Mouse (Mus musculus): ENCODE data around the gene Faap20.

The Faap20 gene

GRCm38 (mm10) chr4:155220213-155221100 is 29.1 kb upstream of the Faap20 start:
- DNase-seq (ENCODE audit: inconsistent age in 2 of 2, low spot score in 1 of 2): peak; percentile 47 to 79

DNA sequence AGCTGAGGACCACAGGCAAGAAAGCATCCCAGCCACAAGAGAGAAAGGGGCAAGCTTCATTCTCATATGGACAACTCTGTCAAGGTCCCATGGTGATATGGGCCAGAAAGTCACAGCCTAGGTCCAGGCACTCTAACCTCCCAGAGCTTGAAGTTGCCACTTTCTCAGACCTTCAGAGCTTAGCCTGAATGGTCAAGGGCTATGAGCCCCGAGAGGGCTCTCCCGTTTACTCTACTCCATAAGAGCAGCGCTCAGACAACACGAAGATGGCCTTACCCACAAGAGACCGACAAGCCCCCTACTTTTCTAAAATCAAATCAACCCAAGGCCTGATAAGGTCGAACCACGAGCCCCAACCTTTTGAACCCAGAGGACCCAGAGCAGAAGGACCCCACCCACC is 28.5 kb upstream of the Faap20 start:
- DNase-seq (ENCODE audit: inconsistent age in 2 of 2, low spot score in 1 of 2): no peak

DNA sequence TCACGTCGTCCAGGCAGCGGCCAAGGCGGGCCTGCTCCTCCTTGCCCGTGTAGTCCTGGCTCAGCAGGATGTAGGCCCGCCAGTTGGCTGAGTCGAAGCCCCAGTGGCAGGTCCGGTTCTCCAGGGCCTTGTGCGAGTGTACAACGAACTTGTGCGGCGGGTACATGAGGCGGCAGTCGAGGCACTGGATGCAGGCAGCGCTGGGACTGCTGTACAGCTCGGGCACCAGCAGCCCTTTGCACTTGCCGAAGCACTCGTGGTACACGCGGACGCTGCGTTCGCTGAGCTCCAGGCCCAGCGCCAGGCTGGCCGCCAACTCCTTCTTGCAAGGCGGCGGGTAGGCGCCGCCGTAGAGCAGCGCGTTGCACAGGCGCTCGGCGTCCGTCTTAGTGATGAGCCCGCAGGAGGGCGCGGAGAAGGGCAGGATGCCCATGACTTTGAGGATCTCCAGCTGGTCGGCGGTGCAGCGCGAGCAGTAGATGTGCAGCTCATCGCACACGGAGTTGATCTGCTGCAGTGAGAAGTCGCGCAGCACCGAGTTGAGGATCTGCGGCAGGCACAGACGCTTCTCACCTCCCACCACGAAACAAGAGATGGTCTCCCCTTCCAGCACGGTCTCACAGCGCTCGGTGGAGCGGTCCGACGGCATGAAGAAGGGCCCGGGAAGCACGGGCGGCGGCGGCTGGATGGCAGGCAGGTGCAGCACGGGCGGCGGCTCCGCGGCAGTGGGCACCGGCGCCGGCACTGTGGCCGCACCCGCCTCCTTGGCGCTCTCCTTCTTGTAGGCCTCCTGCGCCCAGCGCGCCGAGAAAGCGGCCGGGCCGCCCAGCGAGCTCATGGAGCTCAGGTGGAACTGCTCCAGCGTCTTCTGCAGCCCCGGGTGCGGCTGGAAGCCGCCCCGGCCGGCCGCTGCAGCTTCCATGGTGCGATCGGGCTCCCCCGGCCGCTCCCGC is 27.7 kb upstream of the Faap20 start:
- peak; percentile 83 to 92 for DNase-seq (ENCODE audit: inconsistent age in 2 of 2, low spot score in 1 of 2)

GRCm38 (mm10) chr4:155222552-155222840 is 27.1 kb upstream of the Faap20 start, which contains the start of gene Ski:
Gene Ski (minus strand): TSS chr4:155222592.
- no peak for DNase-seq (ENCODE audit: inconsistent age in 2 of 2, low spot score in 1 of 2)

DNA sequence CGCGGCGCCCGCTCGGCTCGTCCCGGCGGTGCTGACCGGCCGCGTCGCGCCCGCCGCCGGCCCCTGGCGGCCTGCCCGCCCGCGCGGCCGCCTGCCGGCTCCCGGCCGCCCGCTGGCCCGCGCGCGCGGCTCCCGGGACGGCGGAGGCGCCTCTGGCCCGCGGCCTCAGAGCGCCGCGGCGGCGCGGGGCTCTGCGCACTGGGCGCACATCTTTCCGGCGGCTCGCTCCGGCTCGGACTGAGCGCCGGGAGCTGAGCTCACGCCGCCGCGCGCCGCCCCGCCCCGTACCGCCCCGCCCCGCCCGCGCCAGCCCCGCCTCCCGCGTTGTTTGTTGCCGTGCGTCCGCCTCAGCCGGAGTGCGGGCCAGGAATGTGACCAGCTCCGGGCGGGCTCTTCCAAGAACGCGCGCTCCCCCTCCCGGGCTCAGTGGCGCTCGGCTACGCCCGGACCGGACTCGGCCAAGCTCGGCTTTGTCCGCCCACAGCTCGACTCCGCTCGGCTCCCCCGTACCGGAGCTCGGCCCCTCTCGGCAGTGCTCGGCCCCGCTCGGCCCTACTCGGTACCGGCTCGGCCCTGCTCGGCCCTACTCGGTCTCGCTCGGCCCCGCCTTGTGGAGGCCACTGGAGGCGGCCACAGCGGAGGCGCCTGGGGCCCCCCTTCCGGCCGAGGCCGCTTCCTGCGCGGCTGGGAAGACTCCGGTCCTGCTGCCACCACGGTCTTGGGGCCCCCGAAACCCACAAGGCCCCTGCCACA is 26.6 kb upstream of the Faap20 start:
- peak; percentile 100 for DNase-seq (ENCODE audit: inconsistent age in 2 of 2, low spot score in 1 of 2)

GRCm38 (mm10) chr4:155223594-155224528 is 25.7 kb upstream of the Faap20 start:
- peak in 1 of 2 experiments; percentile 54 for DNase-seq (ENCODE audit: inconsistent age in 2 of 2, low spot score in 1 of 2)

GRCm38 (mm10) chr4:155225918-155226317 is 23.7 kb upstream of the Faap20 start:
- no peak for DNase-seq (ENCODE audit: inconsistent age in 2 of 2, low spot score in 1 of 2)

GRCm38 (mm10) chr4:155227986-155228385 is 21.6 kb upstream of the Faap20 start:
- no peak for DNase-seq (ENCODE audit: inconsistent age in 2 of 2, low spot score in 1 of 2)

DNA sequence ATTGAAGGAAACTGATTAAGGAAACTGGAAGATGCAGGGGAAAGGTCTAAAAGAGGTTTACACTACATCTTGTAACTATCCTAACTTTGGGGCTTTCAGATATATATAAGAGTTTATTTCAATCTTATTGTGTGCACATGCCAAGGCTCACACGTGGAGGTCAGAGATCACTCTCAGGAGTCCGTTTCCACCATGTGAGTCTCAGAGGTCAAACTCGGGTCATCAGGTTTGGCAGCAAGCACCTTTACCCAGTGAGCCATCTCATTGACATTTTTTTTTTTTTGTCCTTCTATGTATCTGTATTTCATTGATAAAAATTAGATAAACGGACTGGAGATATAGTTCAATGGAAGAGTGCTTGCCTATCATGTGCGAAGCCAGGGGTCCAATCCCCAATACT is 21.1 kb upstream of the Faap20 start:
- DNase-seq (ENCODE audit: inconsistent age in 2 of 2, low spot score in 1 of 2): no peak

- DNase-seq (ENCODE audit: inconsistent age in 2 of 2, low spot score in 1 of 2): peak; percentile 90 to 94
Measured at GRCm38 (mm10) chr4:155233878-155234277, 15.7 kb upstream of the Faap20 start.

GRCm38 (mm10) chr4:155234371-155235310 is 15.0 kb upstream of the Faap20 start:
- peak in 1 of 2 experiments; percentile 59 for DNase-seq (ENCODE audit: inconsistent age in 2 of 2, low spot score in 1 of 2)

DNA sequence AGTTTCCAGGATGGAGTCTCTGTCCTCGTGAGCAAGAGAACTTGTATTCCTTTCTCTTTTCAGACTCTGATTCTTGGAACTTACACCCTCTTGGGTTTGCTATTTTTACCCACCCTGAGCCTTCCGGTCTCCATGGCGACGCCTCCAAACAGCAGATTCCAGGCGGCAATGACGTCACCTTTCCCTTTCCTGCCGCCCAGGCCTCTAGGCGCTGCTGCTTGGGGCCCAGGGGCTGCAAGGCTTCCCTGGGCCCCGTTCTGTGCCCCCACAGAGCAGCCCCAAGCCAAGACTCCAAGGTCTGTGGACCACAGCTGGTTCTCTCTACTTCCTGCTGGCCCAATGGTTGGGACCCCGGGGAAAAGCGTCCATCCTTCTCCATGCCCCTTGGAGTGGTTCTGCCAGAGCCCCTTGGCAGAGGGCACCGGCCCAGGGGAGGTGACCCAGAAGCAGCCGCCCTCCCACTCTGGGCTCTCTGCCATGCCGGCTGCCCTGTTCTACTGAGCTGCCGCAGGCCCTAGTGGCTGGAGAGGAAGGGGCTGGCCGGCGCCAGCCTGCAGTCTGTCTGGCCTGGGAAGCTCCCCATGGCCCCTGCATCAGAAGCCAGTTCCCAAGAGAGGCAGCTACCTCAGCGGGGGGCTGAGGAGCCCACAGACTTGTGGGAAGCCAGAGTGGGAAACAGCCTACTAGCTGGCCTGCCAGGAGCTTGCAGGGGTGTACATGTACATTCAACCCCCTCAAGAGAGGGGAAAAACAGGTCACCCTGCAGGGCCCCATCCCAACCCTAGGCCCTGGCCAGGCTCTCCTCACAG is 14.1 kb upstream of the Faap20 start:
- peak; percentile 92 to 96 for DNase-seq (ENCODE audit: inconsistent age in 2 of 2, low spot score in 1 of 2)

GRCm38 (mm10) chr4:155236737-155237385 is 12.7 kb upstream of the Faap20 start:
- no peak for DNase-seq (ENCODE audit: inconsistent age in 2 of 2, low spot score in 1 of 2)

DNA sequence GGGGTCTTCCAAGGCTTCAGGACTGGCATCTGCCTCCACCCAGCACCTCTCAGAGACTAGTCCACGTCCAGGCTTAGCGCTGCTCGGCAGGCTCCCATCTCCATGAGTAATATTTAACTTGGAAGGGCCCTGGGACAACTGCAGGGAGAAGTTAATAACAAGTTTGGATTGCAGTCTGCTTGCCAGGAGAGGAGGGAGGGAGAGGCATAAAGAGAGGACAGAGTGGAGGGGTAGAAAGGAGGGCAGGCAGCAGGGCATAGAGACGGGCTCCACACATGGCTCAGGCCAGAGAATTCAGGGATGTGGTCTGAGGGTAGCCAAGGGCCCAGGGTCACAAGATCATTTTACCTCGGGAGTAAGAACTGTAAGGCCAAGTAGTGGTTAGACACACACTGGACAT is 11.3 kb upstream of the Faap20 start:
- DNase-seq (ENCODE audit: inconsistent age in 2 of 2, low spot score in 1 of 2): peak in 1 of 2 experiments; percentile 23

DNA sequence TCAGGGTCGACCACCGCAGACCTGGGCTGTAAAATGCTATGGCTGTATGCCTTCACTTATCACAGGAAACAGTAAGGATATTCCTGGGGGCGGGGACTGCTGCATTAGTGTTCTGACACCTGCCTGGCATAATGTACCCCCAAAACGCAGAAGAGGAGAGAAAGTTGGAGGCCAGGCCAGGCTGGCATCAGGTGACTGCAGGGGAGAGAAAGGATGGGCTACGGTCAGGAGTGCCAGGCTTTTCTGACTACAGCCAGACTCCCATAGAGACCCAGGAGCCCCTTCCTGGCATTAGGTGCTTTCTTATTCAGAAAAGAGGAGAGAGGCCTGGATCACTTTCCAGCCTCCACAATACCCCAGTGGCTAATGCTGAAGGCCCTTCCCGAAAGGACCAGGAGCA is 10.1 kb upstream of the Faap20 start:
- no peak for DNase-seq (ENCODE audit: inconsistent age in 2 of 2, low spot score in 1 of 2)

- DNase-seq (ENCODE audit: inconsistent age in 2 of 2, low spot score in 1 of 2): no peak
Measured at GRCm38 (mm10) chr4:155241789-155242188, 7.8 kb upstream of the Faap20 start.

GRCm38 (mm10) chr4:155242292-155242691 is 7.3 kb upstream of the Faap20 start:
- no peak for DNase-seq (ENCODE audit: inconsistent age in 2 of 2, low spot score in 1 of 2)

DNA sequence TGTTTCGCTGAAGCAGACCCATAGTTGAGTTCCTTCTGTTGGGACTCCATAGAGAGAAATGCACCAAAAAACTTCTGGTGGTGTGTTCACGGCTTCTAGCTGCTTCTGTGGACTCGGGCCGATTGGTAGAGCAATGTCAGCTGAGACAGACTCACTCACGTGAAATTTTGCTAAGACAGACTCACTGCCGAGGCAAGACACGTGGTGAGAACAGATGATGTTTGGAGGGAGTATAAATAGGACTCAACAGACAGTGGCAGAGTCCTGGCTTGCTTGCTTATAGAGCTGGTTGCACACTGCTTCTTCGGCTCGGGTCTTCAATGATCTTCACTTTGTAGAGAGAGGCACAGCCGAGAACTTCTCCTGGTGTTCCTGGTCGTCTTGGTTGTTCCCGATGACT is 6.4 kb upstream of the Faap20 start:
- DNase-seq (ENCODE audit: inconsistent age in 2 of 2, low spot score in 1 of 2): no peak
